Mouse (Mus musculus) liver, embryonic 15.5 days (tissue): Measurements from ENCODE around the gene Nbeal2. TPM values are rescaled to one million over a fixed set of nuclear protein-coding genes. Genes with fewer than 3 reads are reported as not detected.
A peak's percentile ranks its signal among the peaks of the same experiment; 100 is the strongest.

Source experiments
- ATAC-seq: fragments of 200-750 bp; cut with Nextera tagmentation; 2 replicates; pipeline ENCODE4 v1.8.0; 2017; ENCODE audit warnings: moderate number of reproducible peaks, mild to moderate bottlenecking, moderate library complexity; ENCODE audit not compliant: insufficient read depth
- H3K27ac ChIP-seq: fragments of 300-500 bp; sonication (generic); replicated peaks from 2 replicates; pipeline ENCODE4 v1.5.1; 2015; ENCODE audit warnings: mild to moderate bottlenecking, inconsistent platforms
- H3K27me3 ChIP-seq: fragments of 300-500 bp; sonication (generic); 2 replicates; pipeline ENCODE4 v1.6.1; 2015; ENCODE audit warnings: mild to moderate bottlenecking, inconsistent platforms
- H3K36me3 ChIP-seq: fragments of 300-500 bp; sonication (generic); replicated peaks from 2 replicates; pipeline ENCODE4 v1.6.1; 2015; ENCODE audit warnings: moderate library complexity, mild to moderate bottlenecking, inconsistent platforms
- H3K4me1 ChIP-seq: fragments of 300-500 bp; sonication (generic); replicated peaks from 2 replicates; pipeline ENCODE4 v1.6.1; 2015; ENCODE audit warnings: inconsistent platforms
- H3K4me2 ChIP-seq: fragments of 300-500 bp; sonication (generic); 2 replicates; pipeline ENCODE4 v1.6.1; 2015; ENCODE audit warnings: moderate library complexity, mild to moderate bottlenecking, inconsistent platforms
- H3K4me3 ChIP-seq: fragments of 300-500 bp; sonication (generic); replicated peaks from 2 replicates; pipeline ENCODE4 v1.5.1; 2015; ENCODE audit warnings: mild to moderate bottlenecking, inconsistent platforms
- H3K9ac ChIP-seq: fragments of 300-500 bp; sonication (generic); 2 replicates; pipeline ENCODE4 v1.6.1; 2015; ENCODE audit warnings: moderate library complexity, mild to moderate bottlenecking, inconsistent platforms
- H3K9me3 ChIP-seq: fragments of 300-500 bp; sonication (generic); replicated peaks from 2 replicates; pipeline ENCODE4 v1.6.1; 2016; ENCODE audit warnings: inconsistent platforms
- WGBS: fragments of 180-500 bp; shearing (Covaris S2); methylation state at CpG from one replicate; pipeline ENCODE4 v1.1.7; 2015; ENCODE audit warnings: mixed read lengths; ENCODE audit not compliant: insufficient replicate concordance; 5-methylcytosine and 5-hydroxymethylcytosine counted together
- polyA plus RNA-seq: library from polyadenylated mRNA; unstranded; fragments of >200 nt; fragmentation: Nextera tagmentation; extraction: Ambion mirVana; gene quantifications from 2 replicates; pipeline ENCODE4 v1.2.1, GENCODE M21; 2015

Nbeal2 gene
- polyA plus RNA-seq, 1 experiment from 2014 or later: 1.8 TPM

DNA sequence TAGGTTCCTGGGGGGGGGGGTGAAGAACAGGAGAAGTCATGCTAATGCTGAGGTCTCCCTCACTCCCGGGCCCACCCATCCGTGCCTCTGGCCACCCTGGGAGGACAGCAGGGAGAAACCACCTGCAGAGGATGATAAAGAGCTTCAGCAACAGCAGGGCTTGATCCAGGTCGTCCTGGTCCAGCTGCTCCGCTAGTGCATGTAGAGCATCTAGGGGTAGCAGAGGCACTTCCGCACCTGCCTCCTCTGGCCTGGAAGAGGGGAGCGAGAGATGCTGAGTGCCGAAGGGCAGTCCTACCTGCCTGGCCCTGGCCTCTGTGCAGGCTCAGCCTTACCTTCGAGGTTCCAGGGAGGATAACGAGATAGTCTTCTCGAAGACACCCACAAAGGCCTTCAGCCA is 9.7 kb downstream of the Nbeal2 start:
- H3K9ac ChIP-seq: no peak overlapping the region
- H3K4me1 ChIP-seq: peaks cover 22% of the 10 kb centered on the region; the same call in 1 of the 2 replicates
- H3K4me2 ChIP-seq: peak overlapping the region; percentile 13; the same call in 1 of the 2 replicates
- peaks cover 4% of the 10 kb centered on the region for H3K27me3 ChIP-seq
- ATAC-seq: no peak
- H3K9me3 ChIP-seq: no peaks in the 10 kb centered on the region
- H3K4me3 ChIP-seq: no peak overlapping the region
- WGBS: 65% methylated on average over 10 of the region's 10 CpGs
- no peaks in the 10 kb centered on the region; the same call in 1 of the 2 replicates for H3K36me3 ChIP-seq
- no peak overlapping the region for H3K27ac ChIP-seq

DNA sequence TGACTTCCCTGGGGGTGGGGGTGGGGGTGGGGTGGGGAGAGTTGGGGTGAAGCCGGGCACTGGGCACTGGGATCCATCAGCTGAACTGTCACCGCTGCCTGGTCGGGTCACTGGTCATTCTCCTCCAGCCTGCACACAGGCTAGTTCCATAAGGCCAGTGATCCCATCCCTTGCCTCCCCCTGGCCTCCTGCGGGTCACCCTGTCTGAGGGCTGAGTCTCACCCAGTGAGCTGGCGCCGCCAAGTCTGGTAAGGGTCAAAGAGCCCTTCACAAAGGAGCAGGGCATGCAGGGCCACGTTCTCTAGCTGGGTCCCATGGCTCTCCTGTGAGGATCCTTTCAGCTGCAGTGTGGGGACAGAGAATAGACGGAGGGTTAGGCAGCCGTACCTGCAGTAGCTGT is 10.2 kb downstream of the Nbeal2 start:
- Histone ChIP-seq H3K4me3 (no peak overlapping the region), H3K9me3 (no peaks in the 10 kb centered on the region), H3K27me3 (peaks cover 3% of the 10 kb centered on the region), H3K4me2 (0 out of 2 replicates have a peak overlapping the region, but pooled peaks have one; percentile 13), H3K4me1 (peaks cover 22% of the 10 kb centered on the region; the same call in 1 of the 2 replicates), H3K27ac (no peak overlapping the region), H3K36me3 (peaks cover 1% of the 10 kb centered on the region; the same call in 1 of the 2 replicates), H3K9ac (no peak overlapping the region)
- 57% methylated on average over 9 of the region's 9 CpGs for WGBS
- ATAC-seq: no peak

DNA sequence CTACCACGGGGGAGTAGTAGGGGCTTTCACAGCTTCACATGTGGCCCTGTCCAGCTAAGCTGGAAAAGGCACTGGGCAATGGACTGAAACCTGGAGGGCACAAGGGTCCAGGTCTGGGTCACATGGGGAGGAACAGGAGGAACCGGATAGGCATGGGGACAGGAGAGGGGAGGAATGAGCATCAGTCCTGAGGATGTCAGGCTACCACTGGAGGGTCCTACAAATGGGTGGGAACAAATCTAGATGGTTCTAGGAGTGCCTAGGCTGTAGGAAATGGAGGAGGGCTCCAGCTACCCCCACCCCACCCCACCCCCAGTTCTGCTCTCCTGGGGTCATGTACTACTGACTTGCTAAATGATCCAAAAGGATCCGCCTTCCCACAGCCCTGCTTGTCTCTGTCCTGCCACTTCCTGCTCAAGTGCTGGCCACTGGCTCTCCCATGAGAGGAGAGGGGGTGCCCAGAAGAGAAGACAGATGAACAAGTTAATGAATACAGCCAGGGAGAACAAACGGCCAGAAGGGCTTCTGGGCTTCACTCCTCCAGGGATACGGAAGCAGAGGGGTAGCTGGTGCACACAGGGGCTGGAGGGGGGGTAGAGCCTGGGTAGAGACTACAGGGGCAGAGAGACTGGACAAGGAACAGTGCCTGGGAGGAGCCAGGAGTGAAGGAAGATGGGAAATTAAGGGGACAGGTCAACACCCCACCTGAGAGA is 11.0 kb downstream of the Nbeal2 start:
- Histone ChIP-seq H3K4me2 (no peak overlapping the region), H3K9ac (no peak overlapping the region), H3K27ac (no peak overlapping the region), H3K4me1 (peaks cover 22% of the 10 kb centered on the region; the same call in 1 of the 2 replicates), H3K36me3 (peaks cover 9% of the 10 kb centered on the region; the same call in 1 of the 2 replicates), H3K4me3 (no peak overlapping the region), H3K9me3 (no peaks in the 10 kb centered on the region), H3K27me3 (peaks cover 3% of the 10 kb centered on the region)
- WGBS: 48% methylated on average over 5 of the region's 5 CpGs
- ATAC-seq: no peak

DNA sequence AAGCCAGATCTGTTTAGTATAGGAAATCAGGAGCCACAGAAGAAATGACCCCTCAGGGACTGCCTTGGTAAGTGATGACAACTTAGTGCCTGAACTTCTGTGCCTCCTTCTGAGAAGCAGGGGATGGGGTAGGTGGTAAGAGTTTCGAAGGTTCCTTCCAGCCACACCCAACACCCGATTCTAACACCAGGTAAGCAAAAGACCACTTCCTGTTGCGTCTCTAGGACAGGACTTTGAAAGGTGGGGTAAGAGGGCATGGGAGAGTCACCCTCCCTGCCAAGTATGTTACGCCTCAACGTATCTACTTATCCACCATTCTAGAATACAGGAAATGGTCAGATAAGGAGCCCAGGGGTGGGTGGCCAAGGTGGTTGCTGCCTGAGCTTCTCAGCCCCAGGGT is 13.0 kb downstream of the Nbeal2 start:
- H3K9ac ChIP-seq: no peak overlapping the region
- peaks cover 19% of the 10 kb centered on the region; the same call in 1 of the 2 replicates for H3K4me1 ChIP-seq
- no peak overlapping the region for H3K4me2 ChIP-seq
- 44% methylated on average over 5 of the region's 5 CpGs for whole genome bisulfite sequencing
- H3K4me3 ChIP-seq: no peak overlapping the region
- ATAC-seq: no peak
- no peak overlapping the region for H3K27ac ChIP-seq
- peaks cover 9% of the 10 kb centered on the region; the same call in 1 of the 2 replicates for H3K36me3 ChIP-seq
- H3K9me3 ChIP-seq: no peaks in the 10 kb centered on the region
- no peaks in the 10 kb centered on the region; the same call in 1 of the 2 replicates for H3K27me3 ChIP-seq

DNA sequence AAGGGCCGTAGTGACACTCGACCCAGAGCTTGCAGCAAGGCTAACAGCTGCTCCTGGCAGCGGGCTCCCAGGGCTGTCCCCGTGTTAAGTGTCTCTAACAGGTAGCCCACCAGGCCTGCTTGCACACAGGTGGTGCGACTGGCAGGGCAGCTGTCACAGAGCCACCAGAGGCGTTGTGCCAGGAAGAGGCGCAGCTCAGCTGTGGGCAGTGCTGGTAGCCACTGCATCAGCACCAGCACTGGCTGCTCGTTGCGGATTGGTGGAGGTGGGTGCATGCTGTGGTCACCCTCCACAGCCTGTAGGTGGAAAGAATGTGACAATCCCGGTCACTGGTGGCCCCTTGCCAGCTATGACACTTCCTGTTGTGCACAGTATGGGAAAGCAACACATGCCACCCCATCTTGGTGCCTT is 15.3 kb downstream of the Nbeal2 start:
- no peak overlapping the region for H3K4me2 ChIP-seq
- H3K27me3 ChIP-seq: no peaks in the 10 kb centered on the region; the same call in 1 of the 2 replicates
- H3K9me3 ChIP-seq: no peaks in the 10 kb centered on the region
- no peaks in the 10 kb centered on the region; the same call in 1 of the 2 replicates for H3K4me1 ChIP-seq
- peaks cover 18% of the 10 kb centered on the region; the same call in 1 of the 2 replicates for H3K36me3 ChIP-seq
- no peak overlapping the region for H3K27ac ChIP-seq
- no peak overlapping the region for H3K4me3 ChIP-seq
- ATAC-seq: no peak
- WGBS: 79% methylated on average over 10 of the region's 10 CpGs
- H3K9ac ChIP-seq: no peak overlapping the region

DNA sequence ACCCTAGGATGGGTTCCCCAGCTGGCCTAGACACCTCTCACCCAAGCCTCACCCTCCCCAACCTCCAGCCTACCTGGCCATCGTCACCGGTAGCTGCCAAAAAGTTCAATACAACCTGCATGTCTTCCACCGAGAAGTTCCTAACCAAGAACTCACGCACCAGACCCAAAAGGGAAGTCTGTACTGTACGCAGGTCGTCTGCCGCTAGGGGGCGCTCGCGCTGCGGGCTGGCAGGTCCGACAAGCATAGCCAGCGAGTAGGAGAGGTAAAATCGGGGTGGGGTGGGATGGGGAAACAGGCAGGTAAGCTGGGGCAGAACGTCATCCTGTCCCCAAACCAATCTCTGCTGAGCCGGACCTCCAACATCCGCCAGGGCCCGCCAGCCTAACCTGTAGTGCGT is 18.7 kb downstream of the Nbeal2 start:
- H3K4me2 ChIP-seq: no peak overlapping the region
- no peak overlapping the region for H3K27ac ChIP-seq
- H3K36me3 ChIP-seq: peaks cover 35% of the 10 kb centered on the region
- no peaks in the 10 kb centered on the region for H3K9me3 ChIP-seq
- no peak overlapping the region for H3K9ac ChIP-seq
- no peak for ATAC-seq
- H3K27me3 ChIP-seq: no peaks in the 10 kb centered on the region
- 15% methylated on average over 19 of the region's 19 CpGs for WGBS
- H3K4me3 ChIP-seq: no peak overlapping the region
- H3K4me1 ChIP-seq: no peaks in the 10 kb centered on the region

DNA sequence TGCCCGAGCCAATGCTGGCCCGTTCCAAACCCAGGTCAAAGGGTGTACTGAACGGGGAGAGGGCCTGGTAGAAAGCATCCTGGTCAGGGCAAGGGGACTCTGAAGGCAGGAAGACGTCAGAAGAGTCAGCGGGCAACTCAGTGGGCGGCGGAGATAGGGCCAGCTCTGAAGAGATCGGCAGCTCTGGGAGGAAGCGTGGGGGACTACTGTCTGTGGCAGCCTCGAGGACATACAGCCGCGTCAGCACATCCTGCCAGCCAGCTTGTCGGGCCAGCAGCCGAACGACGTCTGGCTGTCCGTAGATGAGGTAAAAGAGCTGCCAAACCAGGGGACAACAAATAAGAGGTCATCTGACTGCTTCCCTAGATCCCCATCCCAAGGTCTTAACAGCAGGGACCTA is 20.1 kb downstream of the Nbeal2 start:
- Histone ChIP-seq H3K9me3 (no peaks in the 10 kb centered on the region), H3K9ac (no peak overlapping the region), H3K4me2 (no peak overlapping the region), H3K36me3 (peaks cover 34% of the 10 kb centered on the region), H3K27me3 (no peaks in the 10 kb centered on the region), H3K4me1 (no peaks in the 10 kb centered on the region), H3K27ac (no peak overlapping the region), H3K4me3 (no peak overlapping the region)
- no peak for ATAC-seq
- WGBS: 82% methylated on average over 17 of the region's 17 CpGs

DNA sequence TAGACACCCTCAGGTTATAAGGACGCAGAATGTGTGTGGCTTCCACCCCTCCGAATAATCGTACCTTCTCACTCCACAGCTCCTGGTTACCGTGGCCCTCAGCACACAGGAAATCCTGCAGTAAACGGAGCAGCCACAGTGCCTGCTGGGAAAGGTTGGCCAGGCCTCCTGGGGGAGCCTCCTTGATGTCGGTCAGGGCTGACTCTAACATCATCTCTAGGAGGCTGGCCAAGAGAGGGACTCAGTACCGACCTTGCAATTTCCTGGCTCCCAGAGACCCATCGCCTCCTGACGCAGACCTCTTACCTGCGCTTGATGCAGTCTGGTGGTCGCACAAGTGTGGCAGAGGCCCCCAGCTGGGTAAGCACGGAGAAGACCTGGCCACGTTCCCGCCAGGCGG is 21.3 kb downstream of the Nbeal2 start:
- H3K4me1 ChIP-seq: no peaks in the 10 kb centered on the region
- no peaks in the 10 kb centered on the region for H3K9me3 ChIP-seq
- no peak overlapping the region for H3K9ac ChIP-seq
- H3K36me3 ChIP-seq: peaks cover 26% of the 10 kb centered on the region
- 73% methylated on average over 15 of the region's 15 CpGs for WGBS
- H3K4me3 ChIP-seq: no peak overlapping the region
- no peaks in the 10 kb centered on the region for H3K27me3 ChIP-seq
- no peak for ATAC-seq
- no peak overlapping the region for H3K4me2 ChIP-seq
- H3K27ac ChIP-seq: no peak overlapping the region

DNA sequence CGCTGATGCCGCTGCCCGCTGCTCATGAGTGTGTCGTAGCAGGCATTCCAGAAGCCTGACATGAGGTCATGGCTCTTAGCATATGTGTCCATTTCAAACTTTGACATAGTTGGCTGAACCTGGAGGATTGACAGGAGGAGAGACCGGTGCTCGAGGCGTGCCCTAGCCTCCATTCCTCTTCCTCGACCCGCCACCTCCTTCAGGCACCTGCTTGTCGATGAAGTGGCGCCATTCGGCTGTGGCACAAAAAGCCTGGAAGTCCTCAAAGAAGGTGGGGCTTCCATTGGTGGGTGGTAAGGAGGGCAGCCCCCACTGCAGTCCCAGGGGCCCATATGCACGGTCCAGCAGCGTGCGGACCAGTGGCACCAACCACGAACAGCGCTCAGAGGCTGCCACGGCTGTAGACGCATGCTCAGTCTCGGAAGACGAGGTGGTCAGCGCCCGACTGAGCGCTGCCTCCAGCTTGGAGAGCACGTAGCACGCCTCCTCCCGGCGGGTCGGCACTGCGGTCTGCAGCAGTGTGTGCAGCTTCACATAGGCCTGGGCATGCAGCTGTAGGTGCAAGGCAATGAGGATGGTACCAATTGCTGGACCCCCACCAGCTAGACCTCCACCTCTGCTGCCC is 22.2 kb downstream of the Nbeal2 start:
- Histone ChIP-seq H3K9me3 (no peaks in the 10 kb centered on the region), H3K4me3 (no peak overlapping the region), H3K36me3 (peaks cover 26% of the 10 kb centered on the region), H3K27ac (no peak overlapping the region), H3K27me3 (no peaks in the 10 kb centered on the region), H3K9ac (no peak overlapping the region), H3K4me1 (no peaks in the 10 kb centered on the region), H3K4me2 (no peak overlapping the region)
- ATAC-seq: no peak
- 82% methylated on average over 30 of the region's 30 CpGs for WGBS

DNA sequence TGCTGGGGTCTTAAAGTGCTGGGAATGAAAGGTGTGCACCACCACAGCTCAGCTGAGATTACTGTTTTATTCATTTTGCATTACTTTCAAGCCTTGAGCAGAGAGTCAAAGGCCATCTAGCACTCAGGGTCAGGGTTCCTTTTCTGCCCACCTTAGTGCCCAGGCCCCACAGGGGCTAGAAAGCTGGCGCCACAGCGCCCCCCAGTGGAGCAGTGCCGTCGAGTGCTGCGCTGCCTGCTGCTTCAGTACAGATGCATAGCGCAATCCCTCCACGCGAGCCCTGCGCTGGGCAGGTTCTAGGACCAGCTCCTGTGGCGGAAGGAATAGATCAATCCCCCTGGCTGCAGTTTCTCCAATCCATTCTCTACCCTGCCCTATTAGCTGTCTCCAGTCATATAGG is 22.8 kb downstream of the Nbeal2 start:
- Histone ChIP-seq H3K4me2 (no peak overlapping the region), H3K9ac (no peak overlapping the region), H3K27me3 (no peaks in the 10 kb centered on the region), H3K9me3 (no peaks in the 10 kb centered on the region), H3K27ac (no peak overlapping the region), H3K4me3 (no peak overlapping the region), H3K4me1 (no peaks in the 10 kb centered on the region), H3K36me3 (peaks cover 31% of the 10 kb centered on the region)
- 58% methylated on average over 10 of the region's 10 CpGs for WGBS
- ATAC-seq: no peak

DNA sequence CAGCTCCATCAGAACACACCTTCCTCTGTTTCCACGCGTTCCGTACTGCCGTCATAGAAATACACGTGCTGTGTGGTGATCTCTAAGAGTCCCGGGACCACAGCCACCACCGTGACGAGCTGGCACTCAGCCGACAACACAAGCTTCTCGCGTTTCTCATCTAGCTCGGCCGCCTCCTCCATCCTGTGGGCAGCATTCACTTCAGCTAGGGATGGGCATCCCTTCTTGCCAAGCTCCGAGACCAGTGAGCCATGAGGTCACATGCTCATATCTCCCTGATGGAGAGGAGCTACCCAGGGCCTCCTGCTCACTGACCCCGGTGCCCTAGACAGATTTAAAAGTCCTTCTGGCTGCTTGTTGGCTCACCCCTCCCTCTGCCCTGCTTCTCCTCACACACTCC is 23.8 kb downstream of the Nbeal2 start:
- Histone ChIP-seq H3K27me3 (no peaks in the 10 kb centered on the region), H3K4me3 (no peak overlapping the region), H3K4me2 (no peak overlapping the region), H3K9me3 (no peaks in the 10 kb centered on the region), H3K9ac (no peak overlapping the region), H3K4me1 (peaks cover 1% of the 10 kb centered on the region), H3K36me3 (peaks cover 34% of the 10 kb centered on the region), H3K27ac (no peak overlapping the region)
- WGBS: 85% methylated on average over 15 of the region's 15 CpGs
- ATAC-seq: no peak
